Mouse (Mus musculus) hindbrain, postnatal 0 days (tissue): ENCODE measurements around the gene Grid2. TPM values are rescaled to one million over a fixed set of nuclear protein-coding genes. Genes with fewer than 3 reads are reported as not detected.
A peak's percentile ranks its signal among the peaks of the same experiment; 100 is the strongest.

Source experiments
- ATAC-seq: fragments of 200-750 bp; cut with Nextera tagmentation; 2 replicates; pipeline ENCODE4 v1.8.0; 2017; ENCODE audit warnings: mild to moderate bottlenecking, moderate TSS enrichment, moderate library complexity
- DNase-seq: peaks from one replicate; pipeline ENCODE4 v3.0.0-alpha.2; 2015; ENCODE audit warnings: low spot score
- H3K27ac ChIP-seq: fragments of 300-500 bp; sonication (generic); 2 replicates; pipeline ENCODE4 v1.5.1; 2014; ENCODE audit warnings: mild to moderate bottlenecking
- H3K27me3 ChIP-seq: fragments of 300-500 bp; sonication (generic); 2 replicates; pipeline ENCODE4 v1.6.1; 2014; ENCODE audit warnings: low read length, mixed read lengths; ENCODE audit not compliant: insufficient read depth
- H3K36me3 ChIP-seq: fragments of 300-500 bp; sonication (generic); 2 replicates; pipeline ENCODE4 v1.6.1; 2014; ENCODE audit warnings: low read length, mixed read lengths; ENCODE audit not compliant: insufficient read depth
- H3K4me1 ChIP-seq: fragments of 300-500 bp; sonication (generic); 2 replicates; pipeline ENCODE4 v1.6.1; 2014; ENCODE audit warnings: antibody characterized with exemption, low read length, mixed read lengths; ENCODE audit not compliant: insufficient read depth
- H3K4me2 ChIP-seq: fragments of 300-500 bp; sonication (generic); 2 replicates; pipeline ENCODE4 v1.6.1; 2014; ENCODE audit warnings: low read depth, mild to moderate bottlenecking, low read length, moderate library complexity, mixed read lengths
- H3K4me3 ChIP-seq: fragments of 300-500 bp; sonication (generic); 2 replicates; pipeline ENCODE4 v1.5.1; 2014; ENCODE audit warnings: low read length
- H3K9ac ChIP-seq: fragments of 300-500 bp; sonication (generic); replicated peaks from 2 replicates; pipeline ENCODE4 v1.6.1; 2014; ENCODE audit warnings: mild to moderate bottlenecking, low read length, moderate library complexity, mixed read lengths
- H3K9me3 ChIP-seq: fragments of 300-500 bp; sonication (generic); 2 replicates; pipeline ENCODE4 v1.6.1; 2016; ENCODE audit warnings: low read length, mixed read lengths
- CTCF ChIP-seq: IDR thresholded peaks from 2 replicates; pipeline ENCODE4 v1.5.1; 2016; ENCODE audit warnings: antibody characterized with exemption, control low read depth, low read depth
- WGBS: fragments of 180-500 bp; shearing (Covaris S2); extraction: QIAGEN DNeasy Blood & Tissue Kit; methylation state at CpG from one replicate; pipeline ENCODE4 v1.1.7; 2014; 5-methylcytosine and 5-hydroxymethylcytosine counted together
- polyA plus RNA-seq: library from polyadenylated mRNA; unstranded; fragments of >200 nt; fragmentation: Nextera tagmentation; extraction: Ambion mirVana; gene quantifications from 2 replicates; pipeline ENCODE4 v1.2.1, GENCODE M21; 2015
- total RNA-seq: library from RNA; depleted of rRNA; stranded (reverse); fragments of >200 nt; gene quantifications from 2 replicates; pipeline ENCODE4 v1.2.3, GENCODE M21; 2014

Gene Grid2
- total and polyA plus RNA-seq, 2 experiments from 2014 or later = 19.5 to 51.0 TPM

- ATAC-seq (no peak), DNase-seq (no peak)
- Histone ChIP-seq H3K4me3 (no peak overlapping the region), H3K4me2 (no peak overlapping the region), H3K9ac (no peak overlapping the region), H3K27me3 (no peaks in the 10 kb centered on the region), H3K4me1 (no peaks in the 10 kb centered on the region), H3K36me3 (no peaks in the 10 kb centered on the region), H3K9me3 (no peaks in the 10 kb centered on the region), H3K27ac (no peak overlapping the region)
- TF ChIP-seq CTCF = no peak
Measured at GRCm38 (mm10) chr6:63794679-63795078, 539.0 kb downstream of the Grid2 start.

DNA sequence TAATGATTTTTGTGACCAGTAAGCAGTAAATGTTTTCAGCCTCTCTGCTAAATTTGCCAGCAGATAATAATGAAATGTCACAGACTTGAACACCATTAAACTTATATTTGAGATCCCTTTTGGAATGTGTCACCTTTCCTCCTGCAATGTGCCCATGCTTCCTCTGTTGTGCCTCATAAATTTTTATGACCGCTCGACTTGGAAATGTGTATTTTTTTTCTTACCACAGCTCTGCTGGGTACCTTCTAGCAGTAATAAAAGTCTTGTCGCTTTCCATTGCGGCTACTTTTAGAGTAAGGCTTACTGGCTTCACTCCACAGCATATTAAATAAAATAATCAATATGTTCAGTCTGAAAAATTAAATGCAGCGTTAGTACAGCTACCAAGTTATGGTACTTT lies 564.6 kb downstream of the Grid2 start:
- H3K9ac ChIP-seq = no peak overlapping the region
- no peaks in the 10 kb centered on the region for H3K36me3 ChIP-seq
- H3K27me3 ChIP-seq = no peaks in the 10 kb centered on the region
- no peak for ATAC-seq
- TF ChIP-seq CTCF = no peak
- H3K4me1 ChIP-seq = no peaks in the 10 kb centered on the region
- no peak overlapping the region for H3K27ac ChIP-seq
- WGBS = 76% methylated on average over 5 of the region's 5 CpGs
- H3K4me2 ChIP-seq = no peak overlapping the region
- H3K9me3 ChIP-seq = no peaks in the 10 kb centered on the region
- DNase-seq = peak; percentile 6
- H3K4me3 ChIP-seq = no peak overlapping the region

GRCm38 (mm10) chr6:63862628-63863027 lies 607.0 kb downstream of the Grid2 start:
- peak; percentile 40 for DNase-seq
- H3K27ac ChIP-seq = no peak overlapping the region
- TF ChIP-seq CTCF = no peak

GRCm38 (mm10) chr6:63877088-63877764 lies 621.5 kb downstream of the Grid2 start:
- 35% methylated on average over 3 of the region's 3 CpGs for WGBS
- no peak for TF ChIP-seq CTCF
- H3K4me1 ChIP-seq = no peaks in the 10 kb centered on the region
- H3K27me3 ChIP-seq = no peaks in the 10 kb centered on the region
- ATAC-seq = peak; percentile 70
- no peaks in the 10 kb centered on the region for H3K9me3 ChIP-seq
- no peaks in the 10 kb centered on the region for H3K36me3 ChIP-seq
- H3K27ac ChIP-seq = no peak overlapping the region
- no peak overlapping the region for H3K4me3 ChIP-seq
- 0 out of 2 replicates have a peak overlapping the region, but pooled peaks have one; percentile 7 for H3K4me2 ChIP-seq
- no peak overlapping the region for H3K9ac ChIP-seq
- peak; percentile 74 for DNase-seq

More at GRCm38 (mm10) chr6:63862628-63863027, 607.0 kb downstream of the Grid2 start:
- Histone ChIP-seq H3K27me3 (no peaks in the 10 kb centered on the region), H3K9me3 (no peaks in the 10 kb centered on the region), H3K4me3 (no peak overlapping the region), H3K4me2 (no peak overlapping the region), H3K36me3 (no peaks in the 10 kb centered on the region), H3K9ac (no peak overlapping the region), H3K4me1 (no peaks in the 10 kb centered on the region)
- no peak for ATAC-seq
- WGBS = 7% methylated on average over 2 of the region's 2 CpGs

- Histone ChIP-seq H3K27me3 (no peaks in the 10 kb centered on the region), H3K9me3 (no peaks in the 10 kb centered on the region), H3K4me2 (no peak overlapping the region), H3K4me3 (no peak overlapping the region), H3K4me1 (no peaks in the 10 kb centered on the region), H3K36me3 (no peaks in the 10 kb centered on the region), H3K9ac (no peak overlapping the region), H3K27ac (0 out of 2 replicates have a peak overlapping the region, but pooled peaks have one; percentile 15)
- ATAC-seq (0 out of 2 replicates have a peak, but pooled peaks have one; percentile 21), DNase-seq (peak; percentile 13)
- 40% methylated on average over 6 of the region's 6 CpGs for WGBS
- no peak for TF ChIP-seq CTCF
Measured at GRCm38 (mm10) chr6:63877765-63878345, 622.2 kb downstream of the Grid2 start.

DNA sequence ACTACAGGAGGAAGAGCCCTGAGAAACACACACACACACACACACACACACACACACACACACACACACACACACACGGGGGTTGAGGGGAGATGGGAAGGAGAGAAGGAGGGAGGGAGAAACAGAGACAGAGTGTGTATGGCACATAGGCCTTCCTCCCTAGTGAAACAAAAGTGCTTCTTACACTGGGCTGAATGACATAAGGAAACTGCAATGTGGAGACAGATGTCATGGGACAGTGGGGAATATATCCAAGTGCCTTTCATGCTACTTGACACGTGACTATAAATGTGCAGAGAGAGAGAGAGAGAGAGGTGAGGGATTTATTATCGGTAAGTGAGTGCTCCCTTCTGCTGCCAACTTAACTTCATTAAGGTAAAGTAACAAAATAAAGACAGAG lies 639.0 kb downstream of the Grid2 start:
- H3K27me3 ChIP-seq = no peaks in the 10 kb centered on the region
- H3K4me2 ChIP-seq = no peak overlapping the region
- H3K4me1 ChIP-seq = no peaks in the 10 kb centered on the region
- no peak for TF ChIP-seq CTCF
- ATAC-seq = 0 out of 2 replicates have a peak, but pooled peaks have one; percentile 27
- H3K9ac ChIP-seq = no peak overlapping the region
- H3K4me3 ChIP-seq = no peak overlapping the region
- 42% methylated on average over 3 of the region's 3 CpGs for WGBS
- no peaks in the 10 kb centered on the region for H3K36me3 ChIP-seq
- no peak overlapping the region for H3K27ac ChIP-seq
- no peak for DNase-seq
- no peaks in the 10 kb centered on the region for H3K9me3 ChIP-seq

DNA sequence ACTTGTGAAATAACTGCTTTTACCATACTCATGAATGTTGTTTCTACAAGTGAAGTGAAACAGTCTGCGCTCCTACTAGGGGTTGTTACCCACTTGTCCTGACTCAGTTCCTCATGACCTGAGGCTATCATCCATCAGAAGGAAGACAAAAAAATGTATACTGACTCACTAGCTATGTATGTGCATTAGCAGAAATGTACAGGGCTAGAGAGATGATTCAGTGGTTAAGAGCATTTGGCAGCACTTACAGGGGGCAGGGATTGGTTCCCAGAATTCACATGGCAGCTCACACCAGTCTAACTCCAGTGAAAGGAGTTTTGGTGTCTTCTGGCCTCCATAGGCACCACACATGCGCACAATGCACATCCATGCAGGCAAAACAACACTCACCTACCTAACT lies 642.5 kb downstream of the Grid2 start:
- Histone ChIP-seq H3K9me3 (peaks cover 5% of the 10 kb centered on the region; the same call in 1 of the 2 replicates), H3K4me2 (no peak overlapping the region), H3K27ac (no peak overlapping the region), H3K27me3 (no peaks in the 10 kb centered on the region), H3K9ac (no peak overlapping the region), H3K4me1 (no peaks in the 10 kb centered on the region), H3K36me3 (no peaks in the 10 kb centered on the region), H3K4me3 (no peak overlapping the region)
- WGBS = 92% methylated on average over 2 of the region's 2 CpGs
- no peak for TF ChIP-seq CTCF
- no peak for ATAC-seq
- DNase-seq = no peak
